Mouse (Mus musculus): ENCODE data around the gene Ube2s. TPM values are rescaled to one million over a fixed set of nuclear protein-coding genes. Genes with fewer than 3 reads are reported as not detected.
"Not testable (repeated sequence)": the region's sequence is repeated elsewhere in the genome, so short reads cannot be mapped to it uniquely, and the experiment has no call there.

The Ube2s gene
- polyA plus RNA-seq, 1 experiment from 2014 or later: 198 TPM

- peak overlapping the region; percentile 82 for H3K4me2 ChIP-seq (ENCODE audit: low read length)
- peaks cover 8% of the 10 kb centered on the region; the same call in 1 of the 2 replicates for H3K4me1 ChIP-seq (replicated peaks; ENCODE audit: insufficient read depth, low read length)
- peaks cover 26% of the 10 kb centered on the region for H3K36me3 ChIP-seq (ENCODE audit: insufficient read depth, low read length)
- H3K27me3 ChIP-seq (ENCODE audit: insufficient read depth, low read length): no peaks in the 10 kb centered on the region
- H3K9ac ChIP-seq (ENCODE audit: low read depth, low read length): peak overlapping the region; percentile 95
- H3K27ac ChIP-seq: peak overlapping the region; percentile 94; the same call in 1 of the 2 replicates
- H3K9me3 ChIP-seq (replicated peaks; ENCODE audit: low read length): no peaks in the 10 kb centered on the region
- no peak for ATAC-seq (replicated peaks; ENCODE audit: low FRiP score, low read depth)
- TF ChIP-seq CTCF (IDR thresholded peaks at IDR 0.05; ENCODE audit: low read depth): no peak
- 43% methylated on average over 4 of the region's 4 CpGs for WGBS
- peak overlapping the region; percentile 81 for H3K4me3 ChIP-seq (replicated peaks; ENCODE audit: low read depth, low read length)
- no peak for DNase-seq (ENCODE audit: low spot score)
Measured at GRCm38 (mm10) chr7:4793674-4794073, 18.7 kb downstream of the Ube2s start.

- ATAC-seq (replicated peaks; ENCODE audit: low FRiP score, low read depth): not testable (repeated sequence)
- under 1% methylated on average over 28 of the region's 31 CpGs for WGBS
Measured at GRCm38 (mm10) chr7:4793248-4793647, 19.1 kb downstream of the Ube2s start.

GRCm38 (mm10) chr7:4792278-4793212 lies 19.8 kb downstream of the Ube2s start, which contains the start of gene Rpl28:
Rpl28 (plus strand) TSS chr7:4792874.
- ATAC-seq (replicated peaks; ENCODE audit: low FRiP score, low read depth): peak; percentile 88
- TF ChIP-seq CTCF (IDR thresholded peaks at IDR 0.05; ENCODE audit: low read depth): no peak
- H3K9me3 ChIP-seq (replicated peaks; ENCODE audit: low read length): no peaks in the 10 kb centered on the region
- whole genome bisulfite sequencing: under 1% methylated on average over 54 of the region's 54 CpGs
- H3K27ac ChIP-seq: peak within 1 kb of the TSS; percentile 94
- peak within 1 kb of the TSS; percentile 81 for H3K4me3 ChIP-seq (replicated peaks; ENCODE audit: low read depth, low read length)
- H3K36me3 ChIP-seq (ENCODE audit: insufficient read depth, low read length): peaks cover 25% of the 10 kb centered on the region
- peak; percentile 99 for DNase-seq (ENCODE audit: low spot score)
- peaks cover 8% of the 10 kb centered on the region; the same call in 1 of the 2 replicates for H3K4me1 ChIP-seq (replicated peaks; ENCODE audit: insufficient read depth, low read length)
- H3K27me3 ChIP-seq (ENCODE audit: insufficient read depth, low read length): no peaks in the 10 kb centered on the region
- H3K4me2 ChIP-seq (ENCODE audit: low read length): peak within 1 kb of the TSS; percentile 82
- H3K9ac ChIP-seq (ENCODE audit: low read depth, low read length): peak within 1 kb of the TSS; percentile 95

More at GRCm38 (mm10) chr7:4793248-4793647, 19.1 kb downstream of the Ube2s start:
- not testable (repeated sequence) for H3K27me3 ChIP-seq (ENCODE audit: insufficient read depth, low read length); H3K9me3 ChIP-seq (replicated peaks; ENCODE audit: low read length); H3K4me1 ChIP-seq (replicated peaks; ENCODE audit: insufficient read depth, low read length); DNase-seq (ENCODE audit: low spot score)
- H3K36me3 ChIP-seq (ENCODE audit: insufficient read depth, low read length): peaks cover 26% of the 10 kb centered on the region
- H3K4me3 ChIP-seq (replicated peaks; ENCODE audit: low read depth, low read length): peak overlapping the region; percentile 81
- H3K9ac ChIP-seq (ENCODE audit: low read depth, low read length): peak overlapping the region; percentile 95
- peak overlapping the region; percentile 94 for H3K27ac ChIP-seq
- peak overlapping the region; percentile 82 for H3K4me2 ChIP-seq (ENCODE audit: low read length)

- Histone ChIP-seq H3K27me3 (ENCODE audit: insufficient read depth, low read length) (no peaks in the 10 kb centered on the region), H3K27ac (peak within 1 kb of the TSS; percentile 87), H3K4me3 (replicated peaks; ENCODE audit: low read depth, low read length) (peak within 1 kb of the TSS; percentile 57), H3K4me1 (replicated peaks; ENCODE audit: insufficient read depth, low read length) (peaks cover 8% of the 10 kb centered on the region; the same call in 1 of the 2 replicates), H3K36me3 (ENCODE audit: insufficient read depth, low read length) (peaks cover 9% of the 10 kb centered on the region), H3K9me3 (replicated peaks; ENCODE audit: low read length) (no peaks in the 10 kb centered on the region), H3K4me2 (ENCODE audit: low read length) (peak within 1 kb of the TSS; percentile 94), H3K9ac (ENCODE audit: low read depth, low read length) (peak within 1 kb of the TSS; percentile 81)
- peak; percentile 43 for ATAC-seq (replicated peaks; ENCODE audit: low FRiP score, low read depth)
- peak; percentile 37 for DNase-seq (ENCODE audit: low spot score)
- WGBS: 6% methylated on average over 40 of the region's 40 CpGs
- TF ChIP-seq CTCF (IDR thresholded peaks at IDR 0.05; ENCODE audit: low read depth): no peak
Measured at GRCm38 (mm10) chr7:4789436-4789935, 22.9 kb downstream of the Ube2s start, which contains the start of gene Tmem238. Tmem238 (minus strand) TSS chr7:4789656.

GRCm38 (mm10) chr7:4788499-4789435 lies 23.6 kb downstream of the Ube2s start:
- DNase-seq (ENCODE audit: low spot score) (peak; percentile 74), ATAC-seq (replicated peaks; ENCODE audit: low FRiP score, low read depth) (peak; percentile 60)
- H3K27me3 ChIP-seq (ENCODE audit: insufficient read depth, low read length): no peaks in the 10 kb centered on the region
- peak overlapping the region; percentile 57 for H3K4me3 ChIP-seq (replicated peaks; ENCODE audit: low read depth, low read length)
- peak overlapping the region; percentile 87 for H3K27ac ChIP-seq
- H3K4me1 ChIP-seq (replicated peaks; ENCODE audit: insufficient read depth, low read length): peaks cover 2% of the 10 kb centered on the region; the same call in 1 of the 2 replicates
- peak overlapping the region; percentile 94 for H3K4me2 ChIP-seq (ENCODE audit: low read length)
- H3K9me3 ChIP-seq (replicated peaks; ENCODE audit: low read length): no peaks in the 10 kb centered on the region
- H3K36me3 ChIP-seq (ENCODE audit: insufficient read depth, low read length): peaks cover 2% of the 10 kb centered on the region; the same call in 1 of the 2 replicates
- peak; percentile 44; the same call in 1 of the 2 replicates for TF ChIP-seq CTCF (IDR thresholded peaks at IDR 0.05; ENCODE audit: low read depth)
- peak overlapping the region; percentile 81 for H3K9ac ChIP-seq (ENCODE audit: low read depth, low read length)
- 2% methylated on average over 64 of the region's 64 CpGs for WGBS
